Comparison of ENCODE assay signal across 16 mouse cellular contexts in genomic region chr3:67059755-67060154, GRCm38 (mm10).
"Had no signal": no experiment of that assay in that cellular context is flagged by ENCODE, and none has a peak within 500 bp of the region (broad histone marks: within the 10 kb centered on the region; RNA-seq: fewer than 3 reads in every experiment).

No protein-coding gene starts in this region.

- DNase-seq: retina, postnatal 1 day; right cerebral cortex, adult 18-20 months; right cerebral cortex, postnatal 14 days; right cerebral cortex, postnatal 25 days; right cerebral cortex, postnatal 4 days; spleen, adult 18-20 months; thymus, adult 18-20 months; thymus, adult 2 months; thymus, postnatal 14 days; thymus, postnatal 25 days; thymus, postnatal 36 days; thymus, postnatal 4 days had no signal

- H3K4me3 ChIP-seq: neural tube, embryonic 13.5 days; neural tube, embryonic 15.5 days; stomach, embryonic 15.5 days had no signal

- H3K9ac ChIP-seq: neural tube, embryonic 13.5 days; neural tube, embryonic 15.5 days; stomach, embryonic 15.5 days had no signal

- H3K4me1 ChIP-seq: neural tube, embryonic 13.5 days; neural tube, embryonic 15.5 days; stomach, embryonic 15.5 days had no signal

- H3K27me3 ChIP-seq: neural tube, embryonic 13.5 days; neural tube, embryonic 15.5 days; stomach, embryonic 15.5 days had no signal

- H3K36me3 ChIP-seq: stomach, embryonic 15.5 days had no signal

- H3K4me2 ChIP-seq: neural tube, embryonic 13.5 days; neural tube, embryonic 15.5 days; stomach, embryonic 15.5 days had no signal

- H3K27ac ChIP-seq: neural tube, embryonic 13.5 days; neural tube, embryonic 15.5 days; stomach, embryonic 15.5 days; stomach, postnatal 0 days had no signal

- H3K9me3 ChIP-seq: stomach, embryonic 15.5 days had no signal
